Mouse (Mus musculus) cerebellum, adult 9-10 months (tissue): ENCODE data around the gene Elobl.
"Not testable (repeated sequence)": the region's sequence is repeated elsewhere in the genome, so short reads cannot be mapped to it uniquely, and the experiment has no call there.

Experiments
- DNase-seq: peaks from one replicate; pipeline ENCODE4 v3.0.0; 2022

Gene Elobl

DNA sequence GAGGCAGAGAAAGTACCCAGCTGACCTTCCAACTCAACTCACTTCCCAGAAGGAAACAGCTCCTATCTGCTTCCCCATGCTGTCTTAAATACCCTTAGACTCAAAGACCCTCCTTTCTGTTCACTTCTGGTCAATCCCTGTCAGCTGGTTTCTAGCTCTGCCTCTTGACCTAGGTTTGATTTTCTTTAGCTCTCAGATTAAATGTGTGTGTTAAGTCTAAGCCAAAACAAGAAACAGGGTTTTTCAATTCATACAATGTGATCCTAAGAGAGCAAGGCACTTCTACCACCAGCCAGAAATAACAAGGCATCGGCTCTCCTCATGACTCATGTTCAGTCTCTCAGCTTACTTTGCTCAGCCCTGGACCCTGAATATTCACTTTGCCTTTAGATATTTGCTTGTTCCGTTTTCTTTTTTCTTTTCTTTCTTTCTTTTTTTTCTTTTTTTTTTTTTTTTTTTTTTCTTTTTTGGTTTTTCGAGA lies at the start of gene Elobl:
TSS of gene Elobl (minus strand) at position 51 of the 481 bp plus-strand sequence.
- DNase-seq: no peak

DNA sequence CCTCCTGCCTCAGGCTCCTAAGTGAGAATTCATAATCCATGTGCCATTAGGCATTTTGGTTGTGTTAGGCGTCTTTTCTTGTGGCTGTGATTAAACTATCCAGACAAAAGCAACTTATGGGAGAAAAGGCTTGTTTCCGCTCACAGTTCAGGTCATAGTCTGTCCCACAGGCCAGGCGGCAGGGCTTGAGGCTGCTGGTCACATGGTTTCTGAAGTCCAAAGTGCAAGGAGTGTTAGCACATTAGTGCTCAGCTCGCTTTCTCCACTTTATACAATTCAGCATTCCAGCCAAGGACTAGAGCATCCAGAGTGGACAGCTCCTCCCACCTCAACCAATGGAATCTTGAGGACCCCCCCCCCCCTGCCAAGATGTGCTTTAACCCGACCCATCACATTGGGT lies 45.5 kb upstream of the Elobl start:
- no peak for DNase-seq

DNA sequence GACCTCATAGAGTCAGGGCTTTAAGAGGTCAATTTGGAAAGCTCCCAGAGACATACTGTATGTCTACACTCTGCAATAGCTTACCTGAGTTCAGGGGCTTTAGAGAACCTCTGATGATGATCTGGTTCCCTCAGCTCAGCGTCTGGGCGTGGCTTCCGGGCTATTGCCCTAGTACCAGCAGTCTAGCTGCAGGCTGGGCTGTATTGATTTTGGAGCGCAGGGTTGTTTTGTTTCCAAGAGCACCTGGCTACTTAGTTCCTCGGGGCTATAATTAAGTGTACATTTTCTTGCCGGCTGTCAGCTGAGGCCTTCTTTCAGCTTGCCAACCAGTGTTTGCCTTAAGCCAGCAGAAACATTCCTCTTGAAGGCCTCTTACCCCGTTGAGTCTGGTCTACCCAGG lies 42.8 kb upstream of the Elobl start:
- no peak for DNase-seq

DNA sequence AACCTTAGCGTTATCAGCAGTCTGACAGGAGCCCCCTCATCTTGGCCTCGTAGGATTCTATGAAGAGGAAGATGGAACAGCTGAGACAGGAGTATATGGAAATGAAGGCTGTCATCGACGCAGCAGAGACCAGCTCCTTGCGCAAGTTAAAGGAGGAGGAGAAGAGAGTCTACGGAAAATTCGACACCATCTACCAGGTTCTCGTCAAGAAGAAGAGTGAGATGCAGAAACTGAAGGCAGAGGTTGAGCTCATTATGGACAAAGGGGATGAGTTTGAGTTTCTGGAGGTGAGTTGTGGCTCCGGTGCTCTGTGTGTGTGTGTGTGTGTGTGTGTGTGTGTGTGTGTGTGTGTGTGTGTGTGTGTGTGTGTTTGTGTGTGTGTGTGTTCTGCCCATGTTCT lies 42.3 kb upstream of the Elobl start:
- DNase-seq: no peak

DNA sequence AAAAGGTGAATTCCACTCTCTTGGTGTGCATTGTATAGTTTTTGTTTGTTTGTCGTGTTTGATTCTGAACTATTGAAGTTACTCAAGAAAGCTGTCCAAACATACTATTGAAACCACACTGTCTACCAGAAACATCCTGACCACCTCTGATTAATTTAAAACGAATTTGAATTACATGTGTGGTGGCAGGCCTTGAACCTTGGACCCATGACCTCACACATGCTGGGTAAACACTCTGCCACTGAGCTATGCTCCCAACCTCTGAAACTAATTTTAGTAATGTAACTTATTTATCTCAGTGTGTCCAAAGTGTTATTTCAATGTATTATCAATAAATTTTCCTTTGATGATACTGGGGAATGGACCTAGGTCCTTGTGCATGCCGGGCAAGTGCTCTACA lies 40.9 kb upstream of the Elobl start:
- no peak for DNase-seq

DNA sequence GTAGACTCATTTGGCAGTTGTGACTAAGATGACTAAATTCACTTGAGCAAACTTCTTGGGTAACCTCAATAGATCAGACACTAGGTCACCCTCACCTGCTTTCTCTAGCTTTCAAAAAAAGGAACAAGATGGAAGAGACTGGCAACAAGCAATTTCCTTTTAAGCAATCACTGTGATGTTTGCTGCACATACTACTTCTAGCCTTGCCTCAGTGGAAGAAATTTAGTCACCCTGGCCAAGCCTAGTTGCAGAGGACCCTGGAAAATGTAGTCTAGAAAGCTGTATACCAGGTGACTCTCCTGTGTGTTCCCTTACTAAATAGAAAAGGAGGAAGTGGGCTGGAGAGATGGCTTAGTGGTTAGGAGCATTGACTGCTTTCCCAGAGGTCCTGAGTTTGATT lies 39.7 kb upstream of the Elobl start:
- DNase-seq: no peak

DNA sequence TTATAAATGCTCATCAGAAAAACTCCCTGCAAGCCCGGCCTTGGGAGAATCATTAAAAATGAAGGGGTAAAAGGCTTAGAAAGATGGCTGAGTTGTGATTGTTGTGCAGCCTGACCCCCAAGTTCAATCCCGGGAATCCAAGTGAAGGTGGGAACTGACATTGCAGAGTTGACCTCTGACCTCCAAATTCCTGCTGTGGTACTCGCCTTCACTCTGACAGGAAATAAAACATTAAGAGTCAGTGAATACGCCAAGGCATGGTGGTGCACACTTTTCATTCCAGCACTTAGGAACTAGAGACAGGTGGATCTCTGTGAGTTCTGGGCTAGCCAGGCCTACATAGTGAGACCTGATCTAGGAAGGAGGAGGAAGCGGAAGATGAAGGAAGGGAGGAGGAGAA lies 38.7 kb upstream of the Elobl start:
- DNase-seq: no peak

DNA sequence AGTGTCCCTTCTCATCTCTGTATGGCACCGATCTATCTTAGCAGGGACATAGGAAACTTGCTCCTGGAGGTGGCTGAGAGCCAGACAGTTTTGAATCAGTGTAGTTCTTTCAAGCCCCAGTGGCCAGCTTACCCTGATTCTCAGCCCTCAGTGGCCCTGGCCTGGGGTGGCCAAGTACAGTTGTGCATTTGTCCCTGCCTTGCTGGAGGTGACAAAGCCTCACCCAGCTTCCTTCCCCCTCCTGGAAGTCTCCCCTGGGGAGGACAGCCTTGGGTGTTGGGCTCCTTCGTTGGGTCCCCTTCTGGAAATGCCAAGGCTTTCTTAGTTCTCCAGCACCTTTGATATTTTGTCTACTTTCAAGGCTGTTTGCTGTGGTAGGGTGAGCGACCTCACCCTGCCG lies 37.0 kb upstream of the Elobl start:
- no peak for DNase-seq

DNA sequence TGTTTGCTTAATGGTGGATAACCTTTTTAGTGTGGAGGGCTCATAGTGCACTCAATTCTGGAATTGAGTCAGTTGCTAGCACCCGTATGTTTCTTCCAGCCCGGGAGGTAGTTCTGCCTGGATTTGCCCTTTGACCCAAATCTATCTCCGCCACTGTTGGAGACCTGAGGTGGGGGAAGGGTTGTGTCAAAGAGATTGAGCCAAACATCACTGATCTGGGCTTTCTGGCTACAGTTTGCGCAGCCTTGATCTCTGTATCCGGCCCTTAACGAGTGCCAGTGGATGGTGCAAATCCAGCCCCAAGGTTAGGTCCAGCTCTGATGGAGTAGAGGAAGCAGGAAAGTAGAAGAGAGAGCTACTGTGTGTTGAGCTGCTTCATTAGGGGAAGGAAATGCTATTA lies 36.3 kb upstream of the Elobl start:
- no peak for DNase-seq

DNA sequence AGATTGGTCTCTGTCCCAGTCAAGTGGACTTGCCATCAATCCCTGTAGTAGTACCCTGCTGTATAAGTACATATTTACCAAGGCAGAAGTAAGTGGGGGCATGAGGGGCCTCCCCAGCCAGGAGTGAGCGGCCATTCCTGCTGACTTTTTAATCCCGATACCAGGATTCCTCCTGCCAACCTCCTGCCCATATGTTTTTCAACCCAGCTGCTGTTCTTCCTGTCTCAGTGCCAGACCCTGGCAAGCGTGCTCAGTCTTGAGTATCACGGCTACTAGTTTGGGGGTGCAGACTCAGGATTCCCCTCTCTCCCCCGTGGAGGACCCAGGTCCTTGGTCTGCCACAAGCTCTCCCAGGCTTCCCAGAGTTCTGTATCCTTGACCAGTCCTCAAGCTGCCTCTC lies 35.9 kb upstream of the Elobl start:
- DNase-seq: no peak

DNA sequence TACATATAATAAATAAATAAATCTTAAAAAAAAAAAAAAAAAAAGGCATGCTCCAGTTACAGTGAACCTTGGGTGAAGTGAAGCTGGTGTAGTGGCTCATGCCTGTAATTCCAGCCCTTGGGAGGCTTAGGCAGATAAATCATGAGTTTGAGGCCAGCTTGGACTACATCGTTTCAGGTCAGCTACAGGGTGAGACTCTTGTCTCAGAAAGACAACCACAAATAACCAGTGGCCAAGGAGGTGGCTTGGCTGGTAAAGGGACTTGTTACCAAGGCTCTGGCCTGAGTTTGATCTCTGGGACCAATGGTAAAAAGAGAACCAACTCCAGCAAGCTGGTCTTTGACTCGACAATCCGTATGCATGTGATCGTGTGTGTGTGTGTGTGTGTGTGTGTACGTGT lies 35.3 kb upstream of the Elobl start:
- DNase-seq: no peak

DNA sequence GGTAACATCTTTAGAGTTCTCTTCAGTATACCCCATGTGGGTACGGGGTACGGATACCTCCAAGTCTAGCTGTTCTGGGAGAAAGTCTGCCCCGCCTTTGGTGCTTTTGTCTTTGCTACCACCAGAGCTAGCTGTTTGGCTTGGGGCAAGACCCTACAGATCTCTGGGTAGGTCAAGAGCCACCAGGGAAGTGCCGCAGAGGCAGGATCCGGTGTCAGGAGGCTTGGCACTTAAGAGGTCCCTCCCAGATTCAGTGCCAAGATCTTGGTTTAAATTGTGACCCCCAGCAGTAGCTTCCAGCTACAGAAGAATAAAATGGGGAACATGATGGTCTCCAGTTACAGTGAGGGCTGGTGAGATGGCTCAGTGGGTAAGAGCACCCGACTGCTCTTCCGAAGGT lies 34.8 kb upstream of the Elobl start:
- DNase-seq: no peak

DNA sequence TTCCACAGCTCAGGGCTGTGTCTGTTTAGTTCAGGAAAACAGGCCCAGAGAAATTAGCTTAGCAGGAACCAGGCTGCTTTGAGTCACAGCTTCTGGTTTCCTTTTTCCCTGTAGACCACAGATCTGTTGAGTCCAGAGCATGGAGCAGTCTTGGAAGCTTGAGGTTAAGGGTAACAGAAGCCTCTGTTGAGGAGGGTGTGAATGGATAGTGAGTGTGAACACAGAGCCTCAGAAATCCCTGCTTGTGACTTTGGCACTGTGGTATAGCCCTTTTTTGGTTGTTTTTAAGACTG lies 33.7 kb upstream of the Elobl start:
- no peak for DNase-seq

DNA sequence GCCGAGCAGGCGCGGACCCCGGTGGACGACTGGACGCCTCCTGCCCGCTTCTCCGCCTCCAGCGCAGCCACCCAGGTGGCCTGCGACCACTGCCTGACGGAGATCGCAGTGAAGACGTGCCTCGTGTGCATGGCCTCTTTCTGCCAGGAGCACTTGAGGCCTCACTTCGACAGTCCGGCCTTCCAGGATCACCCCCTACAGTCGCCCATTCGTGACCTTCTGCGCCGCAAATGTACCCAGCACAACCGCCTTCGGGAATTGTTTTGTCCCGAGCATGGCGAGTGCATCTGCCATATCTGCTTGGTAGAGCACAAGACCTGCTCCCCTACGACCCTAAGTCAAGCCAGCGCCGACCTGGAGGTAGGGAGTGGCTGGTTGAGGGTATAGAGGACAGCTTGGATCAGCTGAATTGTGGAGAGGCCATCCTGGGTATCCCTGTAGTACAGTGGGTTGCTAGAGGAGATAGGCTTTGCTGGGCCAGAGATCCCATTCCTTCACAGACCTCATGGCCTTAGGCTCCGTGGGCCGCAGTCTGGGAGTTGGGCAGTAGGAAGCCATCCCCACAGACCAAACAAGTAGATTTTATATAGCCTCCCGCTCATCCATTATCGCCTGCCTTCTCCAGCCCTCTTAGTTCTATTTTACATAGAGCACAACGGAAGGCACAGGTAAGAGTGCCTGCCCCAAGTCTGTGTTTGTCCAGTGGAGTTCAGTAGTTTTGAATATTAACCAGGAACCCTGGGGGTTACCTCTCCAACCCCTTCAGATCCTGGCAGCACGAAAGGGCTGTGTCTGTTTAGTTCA lies 33.2 kb upstream of the Elobl start:
- no peak for DNase-seq

DNA sequence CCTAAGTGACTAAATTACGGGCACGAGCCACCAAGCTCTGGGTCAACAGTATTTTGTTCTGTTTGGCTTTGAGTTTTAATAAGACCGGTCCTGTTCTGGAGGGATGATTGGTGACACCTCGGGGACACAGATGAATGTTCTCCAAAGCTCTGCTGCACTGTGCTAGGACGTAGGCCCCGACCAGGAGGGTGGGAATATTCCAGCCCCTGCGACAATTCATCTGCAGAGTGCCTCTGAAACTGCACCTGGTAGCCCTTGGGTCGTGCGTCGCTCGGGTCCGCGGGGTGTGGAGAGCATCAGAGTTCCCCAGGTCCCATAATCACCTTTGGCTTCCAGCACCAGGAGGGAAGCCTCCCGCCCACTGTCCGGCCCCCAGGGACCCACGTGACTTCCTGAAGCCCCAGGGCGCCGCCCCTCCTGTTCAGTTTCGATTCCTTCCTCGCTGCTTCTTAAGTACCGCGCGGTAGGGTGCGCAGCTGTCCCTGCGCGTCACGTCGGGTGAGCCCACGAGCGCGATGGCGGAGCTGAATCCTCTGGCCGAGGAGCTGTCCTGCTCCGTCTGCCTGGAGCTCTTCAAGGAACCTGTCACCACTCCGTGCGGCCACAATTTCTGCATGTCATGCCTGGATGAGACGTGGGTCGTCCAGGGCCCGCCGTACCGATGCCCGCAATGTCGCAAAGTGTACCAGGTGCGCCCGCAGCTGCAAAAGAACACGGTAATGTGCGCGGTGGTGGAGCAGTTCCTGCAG lies 32.4 kb upstream of the Elobl start, which contains the start of gene Trim25:
TSS of gene Trim25 (plus strand) at position 403 of the 749 bp plus-strand sequence.
- no peak for DNase-seq

DNA sequence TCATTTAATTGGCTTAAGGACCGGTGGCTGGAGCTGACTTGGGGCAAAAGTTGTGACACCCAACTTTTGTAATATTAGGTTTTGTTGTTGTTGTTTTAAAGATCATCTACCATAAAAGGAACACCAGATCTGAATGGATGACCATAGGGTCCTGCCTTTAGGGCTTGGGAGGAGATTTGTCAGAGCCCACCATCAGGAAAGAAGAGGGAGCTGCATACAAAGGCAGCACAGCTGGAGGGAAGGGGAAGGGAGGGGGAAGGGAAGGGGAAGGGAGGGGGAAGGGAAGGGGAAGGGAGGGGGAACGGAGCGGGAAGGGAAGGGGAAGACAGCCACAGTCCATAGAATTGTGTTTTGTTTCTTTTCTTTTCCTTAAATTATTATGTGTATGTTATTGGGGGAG lies 31.7 kb upstream of the Elobl start:
- no peak for DNase-seq

DNA sequence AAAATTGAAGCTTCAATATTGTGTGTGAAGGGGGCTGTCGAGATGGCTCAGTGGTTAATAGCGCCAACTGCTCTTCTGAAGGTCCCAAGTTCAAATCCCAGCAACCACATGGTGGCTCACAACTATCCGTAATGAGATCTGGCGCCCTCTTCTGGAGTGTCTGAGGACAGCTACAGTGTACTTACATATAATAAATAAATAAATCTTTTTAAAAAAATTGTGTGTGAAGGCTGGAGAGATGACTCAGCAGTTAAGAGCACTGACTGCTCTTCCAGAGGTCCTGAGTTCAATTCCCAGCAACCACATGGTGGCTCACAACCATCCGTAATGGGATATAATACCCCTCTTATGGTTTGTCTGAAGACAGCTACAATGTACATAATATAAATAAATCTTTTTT lies 30.6 kb upstream of the Elobl start:
- DNase-seq: not testable (repeated sequence)

DNA sequence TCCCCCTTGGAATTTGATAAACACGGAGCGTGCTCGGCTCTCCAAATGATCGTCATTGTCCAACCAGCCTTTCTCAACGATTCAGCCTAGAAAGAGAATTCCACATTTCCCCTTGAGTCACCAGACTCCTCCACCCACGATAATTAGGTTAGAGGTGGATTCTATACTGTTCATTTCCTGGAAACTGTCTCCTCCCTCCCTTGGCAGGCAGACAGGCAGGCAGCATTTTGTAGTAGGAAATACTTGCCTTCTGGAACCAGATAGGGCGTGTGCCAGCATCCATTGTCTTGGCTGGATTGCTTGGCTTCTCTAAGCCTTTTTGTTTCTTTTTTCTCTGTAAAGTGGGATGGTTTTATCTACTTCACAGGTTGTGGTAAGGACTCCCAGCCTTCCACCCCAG lies 29.7 kb upstream of the Elobl start:
- no peak for DNase-seq

DNA sequence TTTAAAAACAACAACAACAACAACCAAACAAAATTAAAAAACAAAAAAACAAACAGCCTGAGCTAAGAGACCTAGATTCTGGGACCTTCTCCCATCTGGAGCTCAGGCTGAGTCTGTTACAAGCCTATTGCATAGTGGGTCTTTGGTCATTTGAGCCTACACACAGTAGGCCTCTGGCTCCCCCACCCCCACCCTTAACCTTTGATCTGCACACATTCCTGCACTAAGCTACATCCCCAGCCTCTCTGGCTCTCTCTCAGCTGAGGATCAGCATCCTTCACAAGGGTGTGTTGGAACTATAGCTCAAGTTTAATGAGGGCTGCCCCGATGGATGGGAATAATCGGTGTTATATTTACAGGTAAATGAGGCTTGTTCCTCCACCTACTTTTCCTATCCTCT lies 28.9 kb upstream of the Elobl start:
- DNase-seq: no peak

DNA sequence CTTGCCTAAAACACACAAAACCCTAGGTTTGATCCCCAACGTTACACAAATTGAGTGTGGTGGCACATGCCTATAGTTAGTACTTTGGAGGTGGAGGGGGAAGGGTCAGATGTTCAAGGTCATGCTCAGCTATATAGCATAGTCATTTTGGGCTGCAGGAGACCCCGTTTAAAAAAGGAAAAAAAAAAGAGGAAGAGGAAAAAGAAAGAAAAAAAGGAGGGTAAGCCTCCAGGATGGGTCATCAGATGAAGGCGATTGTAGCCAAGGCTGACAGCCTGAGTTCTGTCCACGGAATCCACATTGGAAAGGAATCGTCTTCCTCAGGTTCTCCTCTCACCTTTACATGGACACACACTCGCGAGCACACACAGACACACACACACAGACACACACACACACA lies 27.8 kb upstream of the Elobl start:
- no peak for DNase-seq

DNA sequence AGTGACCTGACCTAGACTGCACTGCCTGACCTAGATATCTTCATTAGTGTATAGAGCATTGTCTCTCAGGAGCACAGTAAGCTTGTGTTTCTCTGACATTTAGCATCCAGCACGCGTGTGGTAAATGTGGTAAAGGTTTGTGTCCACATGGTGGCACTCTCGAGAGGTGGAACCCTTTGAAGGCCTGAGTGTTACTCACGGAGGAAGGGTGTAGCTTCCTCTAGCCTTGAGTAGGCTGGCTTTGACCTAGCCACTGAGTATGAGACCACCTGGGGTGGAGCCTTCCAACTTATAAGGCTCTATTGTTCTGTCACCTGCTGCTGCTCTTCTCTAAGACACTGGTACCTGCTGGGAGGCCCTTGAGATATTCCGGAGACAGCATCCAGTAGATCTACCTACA lies 26.9 kb upstream of the Elobl start:
- no peak for DNase-seq

DNA sequence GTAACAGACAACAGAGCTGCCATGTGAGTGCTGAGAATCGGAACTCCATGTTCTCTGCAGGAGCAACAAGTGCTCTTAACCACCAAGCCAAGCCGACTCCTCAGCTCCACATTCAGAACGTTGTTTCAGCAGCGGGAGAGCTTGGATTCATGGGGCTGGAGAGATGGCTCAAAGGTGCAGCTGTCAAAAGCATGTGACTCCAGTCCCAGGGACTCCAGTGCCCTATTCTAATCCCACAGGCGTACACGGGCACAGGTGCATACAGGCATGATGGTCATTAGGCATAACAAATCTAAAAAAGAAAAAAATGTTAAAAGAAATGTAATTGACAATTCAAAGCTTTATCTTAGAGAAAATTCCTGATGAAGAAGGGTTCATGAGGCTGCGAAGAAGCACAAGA lies 26.5 kb upstream of the Elobl start:
- DNase-seq: no peak

DNA sequence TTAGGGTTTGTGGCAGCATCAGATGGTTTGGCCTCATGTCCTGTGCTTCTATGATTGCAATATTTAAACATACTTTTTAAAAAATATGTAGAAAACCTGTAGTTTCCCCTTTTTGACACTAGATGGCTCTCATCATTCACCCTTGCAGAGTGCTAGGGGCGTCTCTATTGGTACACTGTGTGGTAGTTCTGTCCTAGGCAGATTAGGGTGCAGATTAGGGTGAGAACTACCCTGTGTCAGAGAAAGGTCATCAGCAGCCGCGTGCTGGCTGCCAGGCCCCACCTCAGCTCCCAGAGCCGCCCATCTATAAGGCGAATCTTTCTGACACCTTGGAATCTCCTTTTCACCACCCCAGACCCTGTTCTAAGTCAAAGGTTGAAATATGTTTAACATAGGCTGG lies 22.8 kb upstream of the Elobl start:
- no peak for DNase-seq

DNA sequence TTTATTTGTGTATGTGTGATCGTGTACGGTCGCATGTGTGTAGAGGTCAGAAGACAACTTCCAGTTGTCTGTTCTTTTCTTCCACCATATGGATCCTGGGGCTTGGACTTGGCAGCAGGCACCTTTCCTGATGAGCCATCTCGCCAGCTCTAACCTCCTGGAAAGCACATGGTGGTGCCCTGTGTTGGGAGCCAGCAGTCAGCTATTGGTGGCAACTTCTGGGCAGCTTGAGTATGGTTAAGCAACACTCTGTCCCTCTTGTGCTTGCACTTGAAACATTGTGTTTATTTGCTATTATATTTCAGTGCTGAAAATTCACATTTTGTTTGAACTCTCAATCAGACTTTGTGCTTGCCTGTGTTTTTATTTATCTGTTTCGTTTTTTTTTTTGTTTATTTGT lies 22.2 kb upstream of the Elobl start:
- no peak for DNase-seq

DNA sequence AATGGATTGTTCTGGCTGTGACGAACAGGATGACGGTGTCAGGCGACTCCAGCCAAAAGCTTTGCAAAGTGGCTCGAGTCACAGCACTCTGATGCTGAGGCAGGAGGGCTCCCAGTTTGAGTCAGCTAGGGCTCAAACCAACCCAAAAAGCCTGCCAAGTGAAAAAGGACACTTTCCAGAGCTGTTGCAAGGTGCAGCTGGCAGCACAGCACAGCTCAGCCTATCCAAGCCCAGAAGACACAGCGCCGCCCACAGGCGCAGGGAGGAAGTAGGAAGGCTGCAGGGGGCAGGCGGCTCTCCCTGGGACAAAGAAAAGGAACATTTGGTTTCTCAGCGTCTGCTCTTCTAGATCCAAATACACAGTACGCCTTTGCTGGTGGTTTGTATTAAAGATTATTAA lies 19.9 kb upstream of the Elobl start:
- no peak for DNase-seq
